Mouse (Mus musculus) cerebellum, adult 11 months (tissue): ENCODE measurements at regions not wholly inside any gene's neighbourhood (a gene's known extent, or its start where the extent isn't known, plus 50 kb on each side); places are given as distances from the start of the nearest gene placed in this dataset.

Experiments used
- DNase-seq: peaks from one replicate; pipeline ENCODE4 v3.0.0; 2022

DNA sequence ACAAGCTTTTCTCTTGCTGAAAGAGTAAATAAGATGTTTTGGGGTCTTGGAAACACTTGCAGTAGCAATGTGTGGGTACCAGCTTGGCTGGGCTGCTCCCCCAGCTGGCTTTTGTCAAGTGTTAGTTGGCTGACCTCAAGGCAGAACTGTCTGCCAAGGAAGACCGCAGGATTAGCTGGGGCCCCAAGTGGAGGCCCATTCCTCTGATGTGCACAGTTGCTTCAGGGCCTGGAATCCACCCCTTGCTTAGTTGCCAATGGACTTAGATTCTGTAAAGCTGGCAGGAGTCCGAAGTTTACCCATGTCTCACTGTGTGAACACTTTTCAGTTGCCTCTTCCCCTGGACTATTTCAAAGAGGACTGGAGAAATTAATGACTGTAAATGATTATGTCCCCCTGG, 57.8 kb upstream of the Rmdn2 start:
- DNase-seq, result no peak

DNA sequence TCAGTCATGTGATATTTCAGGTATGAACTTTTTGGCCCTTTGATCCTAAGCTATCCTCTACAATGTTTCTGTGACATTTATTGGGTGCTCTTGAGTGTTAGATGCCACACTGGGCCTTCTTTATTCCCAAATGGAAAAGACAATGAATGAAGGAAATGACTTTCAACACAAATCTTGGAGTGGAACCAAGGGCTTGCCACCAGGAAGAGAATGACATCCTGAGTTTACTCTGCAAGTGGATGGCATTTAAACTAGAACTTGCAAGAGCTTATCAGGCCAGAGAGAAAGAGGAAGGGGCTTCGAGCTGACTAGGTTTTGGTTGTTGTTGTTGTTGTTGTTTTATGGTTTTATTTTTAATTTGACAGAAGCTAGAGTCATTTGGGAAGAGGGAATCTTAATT, 56.1 kb upstream of the Rmdn2 start:
- no peak for DNase-seq
